Mouse (Mus musculus) c-Kit-positive CD71-negative TER-119-negative erythroid progenitor cells, embryonic 14.5 days (primary cell): ENCODE measurements around the gene Pou2f3.
A peak's percentile ranks its signal among the peaks of the same experiment; 100 is the strongest.
"Not testable (repeated sequence)": the region's sequence is repeated elsewhere in the genome, so short reads cannot be mapped to it uniquely, and the experiment has no call there.

Experiments used
- DNase-seq: peaks from one replicate; pipeline ENCODE4 v3.0.0-alpha.2; 2013; ENCODE audit warnings: low read depth

The Pou2f3 gene

DNA sequence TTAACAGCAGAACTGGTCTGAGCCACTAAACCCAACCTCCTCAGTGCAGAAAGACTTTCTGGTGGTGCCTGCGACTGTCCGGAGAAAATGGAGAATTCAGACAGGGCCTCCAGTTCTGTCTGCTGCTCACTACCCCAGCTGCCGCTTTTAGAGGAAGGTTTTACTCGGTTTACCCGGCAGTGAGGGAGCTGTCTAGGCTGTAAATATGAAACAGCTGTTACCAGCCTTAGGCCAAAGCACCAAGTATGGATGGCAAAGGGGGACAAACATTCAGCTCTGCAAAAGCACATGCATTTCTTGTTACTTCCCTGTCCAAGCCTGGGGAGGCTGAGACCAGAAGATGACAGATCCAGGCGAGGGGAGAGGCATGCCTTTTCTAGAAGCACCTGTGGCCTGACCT lies 43.8 kb downstream of the Pou2f3 start:
- DNase-seq, result no peak

GRCm38 (mm10) chr9:43155960-43156359 lies 54.2 kb downstream of the Pou2f3 start:
- DNase-seq, result no peak

- no peak for DNase-seq
Measured at GRCm38 (mm10) chr9:43151779-43152178, 58.4 kb downstream of the Pou2f3 start.

DNA sequence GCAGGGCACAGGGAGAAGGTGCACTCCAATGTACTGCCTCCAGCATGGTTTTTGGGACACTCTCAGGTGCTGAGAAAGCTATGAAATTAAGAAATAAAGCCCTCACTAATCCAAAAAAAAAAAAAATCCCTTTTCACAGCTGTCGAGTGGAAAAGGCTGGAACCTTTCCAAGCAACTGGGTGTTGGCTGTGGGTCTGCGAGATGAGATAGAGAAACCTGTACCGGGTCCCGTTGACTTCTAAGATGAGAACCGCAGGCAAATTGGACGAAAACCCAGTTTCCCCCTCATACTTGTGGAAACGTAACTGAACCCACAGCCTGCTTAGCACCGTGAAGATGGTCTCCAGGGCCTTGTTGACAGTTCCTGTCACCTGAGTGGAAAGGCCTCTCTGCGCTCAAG lies 59.2 kb downstream of the Pou2f3 start:
- no peak for DNase-seq

- no peak for DNase-seq
Measured at GRCm38 (mm10) chr9:43150075-43150474, 60.1 kb downstream of the Pou2f3 start.

GRCm38 (mm10) chr9:43149498-43149897 lies 60.7 kb downstream of the Pou2f3 start:
- DNase-seq, result no peak

DNA sequence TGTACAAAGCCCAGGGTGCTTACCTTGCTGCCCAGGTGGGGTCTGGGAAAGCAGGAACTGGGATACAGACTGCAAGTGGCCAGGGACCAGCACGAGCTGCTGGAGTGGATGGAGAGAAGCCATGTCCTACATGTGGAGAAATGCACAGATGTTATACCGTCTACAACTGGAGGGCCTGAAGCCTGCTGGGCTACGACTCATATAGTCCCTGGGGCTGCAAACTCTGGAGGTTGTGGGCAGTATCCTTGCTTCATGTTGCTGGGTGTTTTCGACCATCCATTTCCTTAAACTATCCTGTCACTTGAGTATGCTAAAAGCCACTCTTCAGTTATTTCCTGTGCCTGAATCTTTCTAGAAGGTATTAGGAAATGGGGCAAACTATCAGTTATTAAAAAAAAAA lies 65.0 kb downstream of the Pou2f3 start:
- DNase-seq, result no peak

DNA sequence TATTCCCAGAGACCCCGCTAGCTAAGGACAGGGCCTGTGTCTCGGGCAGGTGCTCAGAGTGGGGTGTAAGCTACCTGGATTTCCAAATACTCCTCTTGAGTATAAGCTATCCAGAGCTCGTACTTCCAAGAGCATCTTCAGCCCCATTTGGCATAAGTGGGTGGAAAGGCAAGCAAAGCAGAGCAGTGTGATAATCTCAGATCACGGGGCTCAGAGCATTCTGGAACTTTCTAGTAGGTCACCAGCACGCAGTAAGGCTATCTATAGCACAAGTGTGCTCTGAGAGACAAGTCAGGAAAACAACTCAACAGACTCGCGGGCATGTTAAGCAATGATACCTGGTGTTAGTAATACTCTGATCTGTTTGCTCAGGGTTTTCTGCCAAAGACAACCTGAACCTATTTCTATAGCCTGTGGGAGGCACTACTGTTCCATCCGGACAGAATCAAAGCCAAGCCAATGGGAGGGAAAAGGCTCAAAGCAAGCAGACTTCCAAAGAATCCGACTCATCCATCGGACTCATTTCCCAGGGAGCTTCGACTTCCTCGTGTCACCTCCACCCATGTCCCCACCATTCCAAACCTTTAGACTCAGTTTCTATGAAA lies 65.9 kb downstream of the Pou2f3 start:
- no peak for DNase-seq

GRCm38 (mm10) chr9:43141839-43142238 lies 68.3 kb downstream of the Pou2f3 start:
- DNase-seq, result peak; percentile 34

DNA sequence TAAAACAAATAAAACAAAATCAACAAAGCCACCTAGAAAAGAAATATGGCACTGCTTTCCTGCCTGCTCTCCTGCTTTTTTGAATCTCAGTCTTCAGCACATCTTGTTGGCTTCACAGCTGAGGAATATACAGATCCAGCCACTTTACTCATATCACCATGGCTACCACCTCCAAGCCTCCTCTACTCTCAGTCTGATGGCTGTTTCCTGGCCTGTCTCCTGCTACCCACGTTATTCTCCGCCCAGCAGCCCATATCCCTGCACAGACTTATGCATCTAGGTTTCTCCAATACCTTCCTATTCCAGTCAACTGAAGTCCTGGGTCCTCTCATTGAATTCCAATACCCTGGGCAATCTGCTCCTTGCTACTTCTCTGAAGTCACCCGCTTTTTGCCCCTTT lies 76.6 kb downstream of the Pou2f3 start:
- no peak for DNase-seq

GRCm38 (mm10) chr9:43132380-43132779 lies 77.8 kb downstream of the Pou2f3 start:
- no peak for DNase-seq

- no peak for DNase-seq
Measured at GRCm38 (mm10) chr9:43131940-43132339, 78.2 kb downstream of the Pou2f3 start.

DNA sequence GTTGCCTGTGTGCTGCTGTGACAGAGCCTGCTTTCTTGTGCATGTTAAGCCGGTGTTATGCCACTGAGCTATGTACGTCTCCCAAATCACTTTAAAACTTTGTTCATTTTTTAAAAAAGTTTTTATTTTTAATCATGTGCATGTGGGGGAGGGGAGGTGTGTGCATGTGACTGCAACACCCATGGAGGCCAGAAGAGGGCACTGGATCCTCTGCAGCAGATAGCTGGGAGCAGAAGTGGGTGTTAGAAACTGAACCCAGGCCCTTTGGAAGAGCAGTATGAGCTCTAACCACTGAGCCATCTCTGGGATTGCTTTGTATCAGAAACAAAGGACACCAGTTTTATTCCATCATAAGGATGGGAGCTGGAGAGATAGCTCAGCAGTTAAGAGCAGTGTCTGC lies 79.5 kb downstream of the Pou2f3 start:
- DNase-seq, result no peak

DNA sequence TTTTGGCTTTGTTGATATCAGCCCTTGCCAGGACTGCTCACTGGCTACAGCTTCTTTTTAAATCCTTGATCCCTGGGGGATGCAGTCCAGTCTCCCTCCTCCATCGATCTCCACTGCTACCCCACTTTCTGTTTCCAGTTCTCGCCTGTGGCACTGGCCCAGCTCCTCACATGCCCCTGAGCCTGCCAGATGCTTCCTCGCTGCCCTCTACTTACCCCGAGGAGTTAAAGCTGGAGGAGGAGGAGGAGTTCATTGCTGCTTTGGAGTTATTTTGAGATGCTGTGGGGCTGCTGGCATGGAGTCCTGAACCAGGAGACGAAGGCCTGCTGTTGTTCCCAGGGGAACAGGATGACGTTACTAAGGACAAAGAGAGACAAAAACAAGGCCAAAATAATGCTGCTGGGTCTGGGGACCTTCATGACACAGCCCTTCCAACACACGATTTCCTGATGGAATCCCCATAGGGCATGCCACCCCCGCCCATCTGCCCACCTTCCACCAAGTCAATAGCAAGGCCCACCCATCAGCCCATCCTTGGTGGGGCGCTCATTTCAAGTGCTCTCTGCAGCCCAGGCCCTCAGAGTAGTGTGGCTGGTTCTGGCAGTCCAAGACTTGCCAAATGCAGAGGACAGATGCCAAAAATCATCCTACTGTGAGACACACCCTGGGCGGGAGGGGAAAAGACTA lies 82.9 kb downstream of the Pou2f3 start:
- no peak for DNase-seq

DNA sequence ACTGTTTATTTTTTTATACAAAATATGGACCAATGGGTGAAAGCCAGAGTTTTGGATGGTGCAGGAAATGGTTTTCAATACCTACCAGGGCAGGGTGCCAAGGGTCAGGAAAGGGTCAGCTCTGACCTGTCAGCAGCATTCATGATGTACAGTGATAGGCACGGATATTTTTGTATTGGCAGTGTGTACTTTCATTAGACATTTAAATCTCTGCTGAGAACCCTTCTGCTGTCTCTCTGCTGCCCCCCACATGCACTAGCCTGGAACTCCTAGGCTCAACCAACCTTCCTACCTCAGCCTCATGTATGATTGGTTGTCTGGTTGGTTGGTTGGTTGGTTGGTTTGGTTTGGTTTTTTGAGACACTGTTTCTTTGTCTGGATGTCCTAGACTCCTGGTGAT lies 87.8 kb downstream of the Pou2f3 start:
- no peak for DNase-seq

- not testable (repeated sequence) for DNase-seq
Measured at GRCm38 (mm10) chr9:43121948-43122347, 88.2 kb downstream of the Pou2f3 start.

- no peak for DNase-seq
Measured at GRCm38 (mm10) chr9:43116997-43117336, 93.2 kb downstream of the Pou2f3 start.

DNA sequence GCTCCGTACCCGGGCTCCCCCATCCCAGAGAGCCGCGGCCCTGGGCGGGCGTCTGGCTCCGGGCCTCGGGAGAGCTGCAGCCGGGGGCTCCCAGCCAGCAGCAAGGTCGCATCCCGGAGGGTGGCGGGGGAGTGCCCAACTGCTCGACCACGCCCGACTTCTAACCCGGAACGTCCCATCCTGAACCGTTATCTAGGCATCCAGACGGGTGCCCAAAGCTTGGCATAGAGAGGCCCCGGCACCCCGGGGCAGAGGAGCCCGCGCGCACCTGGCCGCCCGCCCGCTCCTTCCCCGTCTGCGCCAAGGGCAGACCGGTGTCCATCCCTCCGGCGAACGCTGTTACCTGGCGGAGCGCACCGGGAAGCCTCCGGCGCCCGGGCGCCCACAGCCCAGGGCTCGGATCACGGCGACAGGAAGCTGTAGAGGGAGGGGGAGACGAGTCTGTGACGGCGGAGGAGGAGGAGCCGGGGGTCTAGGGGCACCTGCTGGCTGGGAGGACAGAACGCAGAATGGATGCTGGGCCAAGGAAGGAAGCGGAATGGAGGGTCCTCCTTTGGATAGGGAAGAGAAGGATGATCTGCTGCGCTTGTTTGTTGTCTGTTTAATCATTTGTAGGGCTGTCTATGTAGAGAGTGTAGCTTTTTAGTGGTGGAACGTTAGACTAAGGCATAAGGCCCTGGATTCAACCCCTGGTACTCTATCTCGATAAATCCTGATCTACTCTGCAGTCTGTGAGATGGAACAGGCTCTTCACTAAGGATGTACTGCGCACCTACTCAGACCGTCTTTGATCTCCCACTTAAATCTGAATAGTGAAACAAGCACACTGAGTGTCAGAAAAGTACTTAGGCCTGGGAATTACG lies 93.8 kb downstream of the Pou2f3 start, which contains the start of gene Tmem136:
Gene Tmem136, minus strand, starts transcription at position 437 of the 863 bp plus-strand sequence.
- no peak for DNase-seq

DNA sequence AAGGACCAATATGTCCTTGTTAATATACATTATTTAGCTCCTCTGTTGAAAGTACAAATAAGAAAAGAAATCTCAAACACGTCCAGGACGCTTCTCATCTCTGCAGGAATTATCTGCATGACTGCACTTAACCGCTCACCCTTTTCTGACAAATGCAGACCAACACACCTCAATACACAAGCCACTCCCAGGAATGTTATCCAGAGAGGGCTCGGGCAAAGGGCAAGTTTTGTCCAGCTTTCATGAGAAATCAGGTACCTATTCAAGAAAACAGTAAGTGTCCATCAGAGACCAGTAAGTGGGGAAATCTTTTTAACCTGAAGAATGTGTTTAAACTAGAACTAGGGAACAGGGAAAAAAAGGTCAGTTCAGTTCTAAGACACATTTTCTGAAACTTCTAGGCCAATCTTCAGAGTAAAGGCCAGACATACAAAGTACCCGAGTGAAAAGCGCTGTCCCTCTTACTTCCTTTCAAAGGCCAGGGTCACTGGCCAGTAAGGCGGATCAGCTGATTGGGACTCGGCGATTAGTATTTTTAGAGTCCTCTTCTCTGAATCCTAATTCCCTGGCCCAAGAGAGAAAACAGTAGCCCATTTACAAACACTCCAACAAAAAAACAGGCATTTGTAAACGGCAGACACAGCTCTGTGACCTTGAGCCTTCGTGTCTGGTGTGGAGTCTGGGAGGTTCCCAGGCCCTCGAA lies 94.6 kb downstream of the Pou2f3 start:
- no peak for DNase-seq

DNA sequence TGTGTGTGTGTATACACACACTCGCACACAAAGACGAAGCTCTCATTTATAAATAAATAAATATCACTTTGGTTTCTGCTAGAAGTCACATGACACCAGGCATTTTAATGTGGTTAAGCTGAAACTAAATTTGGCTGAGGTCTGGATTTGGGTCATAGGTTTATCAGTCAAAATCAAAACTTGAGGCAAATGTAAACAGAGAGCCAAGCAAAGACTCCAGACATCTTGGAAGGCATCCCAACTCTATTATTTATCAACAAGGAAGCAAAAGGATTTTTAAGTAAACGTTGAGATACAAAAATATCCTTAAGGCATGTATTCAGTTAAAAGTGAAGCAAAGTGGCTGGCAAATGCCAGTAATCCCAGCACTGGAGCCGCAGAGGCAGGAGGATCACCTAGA lies 95.3 kb downstream of the Pou2f3 start:
- no peak for DNase-seq

DNA sequence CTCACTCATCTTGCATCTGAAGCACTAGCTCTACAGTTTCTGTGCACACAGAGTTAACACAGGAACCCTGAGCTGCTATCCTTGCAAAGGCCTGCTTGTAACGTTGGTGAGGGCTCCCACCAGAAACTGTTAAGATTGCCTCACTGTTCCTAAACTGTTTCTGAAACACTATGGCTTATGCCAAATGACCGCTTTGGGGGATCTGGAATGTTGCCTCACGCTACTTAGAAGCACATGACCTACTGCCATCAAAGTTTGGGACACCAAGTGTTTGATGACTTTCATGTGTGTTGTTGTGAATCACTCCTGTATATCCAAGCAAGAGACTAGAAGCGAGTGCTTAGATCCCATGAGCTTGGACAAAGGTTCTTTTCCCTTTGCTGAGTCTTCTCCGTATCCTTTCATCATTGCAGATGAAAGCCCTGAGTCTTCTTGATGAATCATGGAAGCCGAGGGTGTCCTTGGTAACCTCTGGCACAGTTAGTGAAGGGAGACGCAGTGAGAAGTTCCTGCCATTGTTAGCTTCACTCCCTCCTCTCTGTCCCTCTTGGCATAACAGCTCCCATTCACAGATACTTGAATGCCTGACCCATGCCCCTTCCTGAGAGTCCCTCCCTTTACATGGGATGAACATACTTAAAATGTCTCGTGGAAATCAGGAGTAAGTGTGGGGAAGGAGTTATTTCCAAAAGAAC lies 99.7 kb downstream of the Pou2f3 start:
- DNase-seq, result no peak

DNA sequence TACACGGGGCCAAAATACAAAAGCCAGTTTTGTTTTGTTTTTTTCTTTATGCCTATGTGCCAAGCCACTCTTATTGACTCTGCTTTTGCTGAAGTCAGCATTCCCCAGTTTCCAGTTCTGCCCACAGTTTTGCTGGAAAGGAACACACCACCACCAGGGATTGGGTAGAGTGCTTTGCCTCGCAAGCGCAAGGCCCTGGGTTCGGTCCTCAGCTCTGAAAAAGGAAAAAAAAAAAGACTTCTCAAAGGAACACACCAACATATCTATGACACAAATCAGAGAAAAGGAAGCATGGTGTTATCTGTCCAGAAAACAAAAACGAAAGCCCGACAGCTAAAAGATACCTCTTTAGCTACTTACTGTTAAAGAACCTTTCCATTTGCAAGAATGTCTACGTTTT lies 101.0 kb downstream of the Pou2f3 start:
- DNase-seq, result no peak
